Mouse (Mus musculus) megakaryocyte progenitor cell, adult 5-6 weeks (primary cell): ENCODE data around the gene Bysl. TPM values are rescaled to one million over a fixed set of nuclear protein-coding genes. Genes with fewer than 3 reads are reported as not detected.

Experiments
- ATAC-seq: replicated peaks from 2 replicates; pipeline ENCODE4 v1.8.0; 2016; ENCODE audit warnings: mild to moderate bottlenecking, moderate TSS enrichment, inconsistent platforms; ENCODE audit not compliant: poor library complexity
- total RNA-seq, 2 experiments: library from RNA; stranded (forward) in 1 of 2; stranded (reverse) in 1 of 2; fragments of 157-497, 149-512 nt in 1 of 2; fragments of 200-1000 nt in 1 of 2; gene quantifications; 2 replicates each; pipeline versions ENCODE4 v1.2.3 to v1.2.4; 2015 to 2017

Gene Bysl
- total RNA-seq, 2 experiments from 2014 or later: 9.8 to 16.0 TPM

DNA sequence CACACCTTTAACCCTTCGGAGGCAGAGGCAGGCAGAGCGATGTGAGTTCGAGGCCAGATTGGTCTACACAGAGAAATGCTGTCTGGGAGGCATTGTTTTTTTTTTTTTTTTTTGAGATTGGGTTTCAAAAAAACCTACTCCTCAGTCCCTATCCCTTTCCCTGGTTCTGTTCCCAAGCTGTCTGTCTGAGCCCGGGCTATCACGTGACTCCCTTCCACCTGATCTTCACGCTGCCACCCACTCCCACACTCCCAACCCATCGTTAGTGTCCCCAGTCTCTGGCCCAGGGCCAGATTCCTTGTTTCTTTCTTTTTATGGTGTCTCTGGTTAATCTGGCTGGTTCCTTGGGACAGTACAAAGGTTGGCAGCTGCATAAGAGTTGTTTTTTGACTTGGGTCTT is 60.2 kb downstream of the Bysl start:
- ATAC-seq: no peak

Other genes starting within 250 kb of the Bysl start
- gene Mrps10, start 242.6 kb downstream of the Bysl start, total RNA-seq (2015): 71.3 and 89.1 TPM in 2 replicates
- gene Mrps10, start 242.6 kb downstream of the Bysl start, total RNA-seq (2017): 53.6 and 69.9 TPM in 2 replicates
- gene Guca1b, start 226.1 kb downstream of the Bysl start, total RNA-seq (2015): 0.32 and 0.86 TPM in 2 replicates
- gene Guca1b, start 226.1 kb downstream of the Bysl start, total RNA-seq (2017): 0.37 and 0.81 TPM in 2 replicates
- 8.2 and 8.7 TPM in 2 replicates for gene Guca1a, start 210.9 kb downstream of the Bysl start, total RNA-seq (2015)
- gene Guca1a, start 210.9 kb downstream of the Bysl start, total RNA-seq (2017): 0.68 and 2.8 TPM in 2 replicates
- 1.6 and 2.3 TPM in 2 replicates for gene AI661453, start 174.9 kb downstream of the Bysl start, total RNA-seq (2015)
- gene AI661453, start 174.9 kb downstream of the Bysl start, total RNA-seq (2017): 0.29 and 0.71 TPM in 2 replicates
- gene 1700001C19Rik, start 174.1 kb downstream of the Bysl start, total RNA-seq (2015): 0.12 and 0.27 TPM in 2 replicates
- 0.33 and 0.95 TPM in 2 replicates for gene 1700001C19Rik, start 174.1 kb downstream of the Bysl start, total RNA-seq (2017)
- gene Taf8, start 109.2 kb downstream of the Bysl start, total RNA-seq (2015): 14.7 and 19.1 TPM in 2 replicates
- gene Taf8, start 109.2 kb downstream of the Bysl start, total RNA-seq (2017): 32.1 and 33.4 TPM in 2 replicates
- 95.3 and 100 TPM in 2 replicates for gene Ccnd3, start 106.4 kb downstream of the Bysl start, total RNA-seq (2015)
- gene Ccnd3, start 106.4 kb downstream of the Bysl start, total RNA-seq (2017): 51.4 and 53.8 TPM in 2 replicates
- 20.4 and 23.8 TPM in 2 replicates for gene Med20, start 90 bp upstream of the Bysl start, total RNA-seq (2015)
- 37.7 and 40.7 TPM in 2 replicates for gene Med20, start 90 bp upstream of the Bysl start, total RNA-seq (2017)
- 0.56 and 2.2 TPM in 2 replicates for gene Gm20517, start 97 bp upstream of the Bysl start, total RNA-seq (2015)
- gene Gm20517, start 97 bp upstream of the Bysl start, total RNA-seq (2017): 3.4 and 3.6 TPM in 2 replicates
- gene Usp49, start 19.2 kb upstream of the Bysl start, total RNA-seq (2015): 4.8 and 5.9 TPM in 2 replicates
- 4.5 and 6.4 TPM in 2 replicates for gene Usp49, start 19.2 kb upstream of the Bysl start, total RNA-seq (2017)
- gene Tomm6, start 76.9 kb upstream of the Bysl start, total RNA-seq (2015): 194 and 226 TPM in 2 replicates
- 49.9 and 72.6 TPM in 2 replicates for gene Tomm6, start 76.9 kb upstream of the Bysl start, total RNA-seq (2017)
- gene Frs3, start 77.5 kb upstream of the Bysl start, total RNA-seq (2015): 0.22 and 0.72 TPM in 2 replicates
- 0.12 and 0.61 TPM in 2 replicates for gene Frs3, start 77.5 kb upstream of the Bysl start, total RNA-seq (2017)
- 0.54 TPM in 1 of 2 replicates, not detected in the other for gene Gm21981, start 83.0 kb upstream of the Bysl start, total RNA-seq (2015)
- not detected in 2 replicates for gene Gm21981, start 83.0 kb upstream of the Bysl start, total RNA-seq (2017)
- 0.15 and 0.64 TPM in 2 replicates for gene Prickle4, start 83.2 kb upstream of the Bysl start, total RNA-seq (2015)
- gene Prickle4, start 83.2 kb upstream of the Bysl start, total RNA-seq (2017): 0.33 and 1.4 TPM in 2 replicates
- not detected in 2 replicates for gene Pgc, start 115.3 kb upstream of the Bysl start, total RNA-seq (2015)
- gene Pgc, start 115.3 kb upstream of the Bysl start, total RNA-seq (2017): not detected in 2 replicates
- 6.5 and 7.5 TPM in 2 replicates for gene Tfeb, start 125.5 kb upstream of the Bysl start, total RNA-seq (2015)
- 7.5 and 10.9 TPM in 2 replicates for gene Tfeb, start 125.5 kb upstream of the Bysl start, total RNA-seq (2017)
- 2.9 and 4.1 TPM in 2 replicates for gene Mdfi, start 223.2 kb upstream of the Bysl start, total RNA-seq (2015)
- gene Mdfi, start 223.2 kb upstream of the Bysl start, total RNA-seq (2017): 1.5 and 3.8 TPM in 2 replicates